Mouse (Mus musculus) liver, embryonic 16.5 days (tissue): ENCODE data around the gene Tmem161a. TPM values are rescaled to one million over a fixed set of nuclear protein-coding genes. Genes with fewer than 3 reads are reported as not detected.

Experiments used
- ATAC-seq: fragments of 200-750 bp; cut with Nextera tagmentation; 2 replicates; pipeline ENCODE4 v1.8.0; 2017; ENCODE audit warnings: low read depth, mild to moderate bottlenecking, moderate number of reproducible peaks, moderate library complexity
- H3K27ac ChIP-seq: fragments of 300-500 bp; sonication (generic); 2 replicates; pipeline ENCODE4 v1.5.1; 2014; ENCODE audit warnings: mild to moderate bottlenecking, low read length
- H3K27me3 ChIP-seq: fragments of 300-500 bp; sonication (generic); 2 replicates; pipeline ENCODE4 v1.6.1; 2014; ENCODE audit warnings: low read depth, low read length, mixed read lengths; ENCODE audit not compliant: control insufficient read depth, insufficient read depth
- H3K36me3 ChIP-seq: fragments of 300-500 bp; sonication (generic); 2 replicates; pipeline ENCODE4 v1.6.1; 2014; ENCODE audit warnings: mild to moderate bottlenecking; ENCODE audit not compliant: control insufficient read depth, insufficient read depth
- H3K4me1 ChIP-seq: fragments of 300-500 bp; sonication (generic); 2 replicates; pipeline ENCODE4 v1.6.1; 2014; ENCODE audit warnings: low read depth, low read length, mixed read lengths; ENCODE audit not compliant: control insufficient read depth
- H3K4me2 ChIP-seq: fragments of 300-500 bp; sonication (generic); 2 replicates; pipeline ENCODE4 v1.6.1; 2014; ENCODE audit warnings: low read depth, low read length, mixed read lengths
- H3K4me3 ChIP-seq: fragments of 300-500 bp; sonication (generic); 2 replicates; pipeline ENCODE4 v1.5.1; 2014; ENCODE audit warnings: low read depth, mild to moderate bottlenecking, low read length
- H3K9ac ChIP-seq: fragments of 300-500 bp; sonication (generic); 2 replicates; pipeline ENCODE4 v1.6.1; 2014; ENCODE audit warnings: low read depth, low read length
- H3K9me3 ChIP-seq: fragments of 300-500 bp; sonication (generic); replicated peaks from 2 replicates; pipeline ENCODE4 v1.6.1; 2016; ENCODE audit warnings: low read length; ENCODE audit not compliant: control insufficient read depth
- WGBS: fragments of 180-500 bp; shearing (Covaris S2); extraction: QIAGEN DNeasy Blood & Tissue Kit; methylation state at CpG from one replicate; pipeline ENCODE4 v1.1.7; 2014; ENCODE audit not compliant: insufficient replicate concordance; 5-methylcytosine and 5-hydroxymethylcytosine counted together
- polyA plus RNA-seq: library from polyadenylated mRNA; unstranded; fragments of >200 nt; fragmentation: Nextera tagmentation; extraction: Ambion mirVana; gene quantifications from 2 replicates; pipeline ENCODE4 v1.2.1, GENCODE M21; 2015

Gene Tmem161a
- polyA plus RNA-seq, 1 experiment from 2014 or later = 26.8 TPM

DNA sequence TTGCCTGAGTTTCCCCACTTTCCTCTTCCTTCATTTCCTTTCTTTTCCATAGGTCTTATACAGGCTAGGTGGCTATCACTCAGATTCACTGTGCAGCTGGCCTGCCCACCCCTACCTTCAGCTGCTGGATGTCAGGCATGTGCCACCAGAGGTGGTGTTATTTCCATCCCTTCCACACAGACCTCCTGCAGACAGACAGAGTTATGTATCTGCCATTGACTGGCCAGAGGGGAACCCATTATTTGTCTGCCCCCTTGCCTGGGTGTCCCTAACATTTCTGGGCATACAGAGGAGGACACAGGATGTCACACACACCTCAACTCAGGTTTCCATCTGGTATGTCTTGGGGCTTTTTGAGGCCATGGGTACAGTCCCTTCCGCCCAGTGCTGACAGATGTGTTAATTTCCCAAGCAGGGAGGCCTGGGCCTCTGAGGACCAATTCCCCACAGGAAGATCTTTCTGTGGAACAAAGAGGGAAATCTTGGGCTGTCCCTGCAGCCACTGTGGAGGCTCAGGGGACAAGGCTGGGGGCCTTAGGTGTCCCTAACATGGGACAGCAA lies 14.8 kb upstream of the Tmem161a start:
- H3K4me3 ChIP-seq = no peak overlapping the region
- WGBS = 72% methylated on average over 1 of the region's 1 CpGs

DNA sequence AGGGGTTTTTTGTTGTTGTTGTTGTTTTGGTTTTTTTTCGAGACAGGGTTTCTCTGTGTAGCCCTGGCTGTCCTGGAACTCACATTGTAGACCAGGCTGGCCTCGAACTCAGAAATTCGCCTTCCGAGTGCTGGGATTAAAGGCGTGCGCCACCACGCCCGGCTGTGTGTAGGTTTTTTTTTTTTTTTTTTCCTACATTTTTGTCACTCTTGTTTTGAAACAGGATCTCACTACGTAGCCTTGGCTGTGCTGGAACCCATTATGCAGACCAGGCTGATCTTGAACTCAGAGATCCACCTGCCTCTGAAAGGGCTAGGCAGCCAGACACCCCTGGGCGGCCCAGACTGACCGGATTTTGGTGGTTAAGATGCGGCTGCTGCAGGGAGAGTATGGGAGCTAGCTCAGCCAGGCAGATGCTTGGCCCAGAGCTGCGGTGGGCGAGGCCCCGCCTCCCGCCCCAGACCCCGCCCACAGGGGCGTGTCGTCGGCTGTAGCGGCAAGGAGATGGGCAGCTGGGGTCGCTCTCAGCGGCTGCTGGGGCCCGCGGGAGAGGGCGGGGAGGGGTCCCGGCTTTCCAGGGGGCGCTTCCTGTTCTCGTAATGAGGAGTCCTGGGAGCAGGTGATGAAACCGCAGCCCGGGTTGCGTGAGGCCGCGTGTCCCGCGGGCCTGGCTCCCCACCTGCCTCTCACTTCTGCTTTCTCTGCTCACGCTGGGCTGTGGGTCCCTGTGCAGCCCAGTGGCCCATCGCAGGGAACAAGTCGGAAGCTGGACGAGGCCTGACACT lies 13.9 kb upstream of the Tmem161a start:
- 8% methylated on average over 34 of the region's 40 CpGs for WGBS
- Histone ChIP-seq H3K9me3 (no peaks in the 10 kb centered on the region), H3K4me3 (peak overlapping the region; percentile 66), H3K4me1 (peaks cover 12% of the 10 kb centered on the region), H3K9ac (peak overlapping the region; percentile 49), H3K27me3 (peaks cover 8% of the 10 kb centered on the region), H3K4me2 (peak overlapping the region; percentile 72), H3K27ac (no peak overlapping the region), H3K36me3 (no peaks in the 10 kb centered on the region)
- ATAC-seq = peak; percentile 82

More for the DNA sequence above, 14.8 kb upstream of the Tmem161a start:
- Histone ChIP-seq H3K36me3 (no peaks in the 10 kb centered on the region), H3K4me1 (peaks cover 15% of the 10 kb centered on the region), H3K4me2 (no peak overlapping the region), H3K27ac (no peak overlapping the region), H3K9me3 (no peaks in the 10 kb centered on the region), H3K27me3 (peaks cover 8% of the 10 kb centered on the region), H3K9ac (no peak overlapping the region)
- ATAC-seq = no peak

DNA sequence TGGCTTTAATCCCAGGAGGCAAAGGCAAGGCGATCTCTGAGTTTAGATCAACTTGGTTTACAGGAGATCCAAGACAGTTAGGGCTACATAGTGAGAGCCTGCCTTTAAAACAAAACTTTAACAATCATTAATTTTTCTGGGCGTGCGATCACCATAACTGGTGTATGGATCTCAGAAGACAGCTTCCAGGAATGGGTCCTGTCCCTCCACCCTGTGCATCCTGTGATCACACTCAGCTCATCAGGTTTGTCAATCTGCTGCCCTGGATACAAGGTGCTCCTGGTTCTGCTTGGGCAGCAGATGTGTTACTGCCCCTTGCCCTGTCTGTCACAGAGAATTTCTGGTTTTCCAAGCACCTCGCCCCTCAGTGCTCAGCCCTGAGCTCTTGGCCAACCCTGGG lies 12.9 kb upstream of the Tmem161a start:
- no peak overlapping the region for H3K4me3 ChIP-seq
- no peak overlapping the region for H3K9ac ChIP-seq
- ATAC-seq = no peak
- H3K4me1 ChIP-seq = peaks cover 12% of the 10 kb centered on the region
- 68% methylated on average over 4 of the region's 4 CpGs for WGBS
- H3K9me3 ChIP-seq = no peaks in the 10 kb centered on the region
- no peaks in the 10 kb centered on the region for H3K36me3 ChIP-seq
- no peak overlapping the region for H3K4me2 ChIP-seq
- H3K27me3 ChIP-seq = peaks cover 8% of the 10 kb centered on the region
- no peak overlapping the region for H3K27ac ChIP-seq

DNA sequence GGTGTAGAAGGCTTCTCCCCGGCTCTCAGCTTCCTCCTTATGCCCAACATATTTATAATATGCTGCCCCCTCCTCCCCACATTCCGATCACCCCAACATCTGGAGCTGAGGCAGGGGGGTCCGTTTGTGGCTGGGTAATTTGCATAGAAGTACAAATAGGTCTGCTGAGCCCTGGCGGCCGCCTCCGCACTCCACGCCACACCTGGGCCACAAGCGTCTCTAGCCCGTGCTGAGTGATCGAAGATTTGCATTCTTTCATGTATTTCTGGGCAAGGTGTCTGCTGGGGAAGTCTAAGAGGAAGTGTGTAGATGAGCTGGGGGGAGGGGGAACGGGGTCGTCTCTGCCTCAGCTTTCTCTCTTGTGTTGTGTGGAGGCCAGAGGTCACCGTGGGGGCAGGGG lies 12.1 kb upstream of the Tmem161a start:
- H3K27me3 ChIP-seq = peaks cover 10% of the 10 kb centered on the region
- WGBS = 28% methylated on average over 13 of the region's 13 CpGs
- ATAC-seq = no peak

DNA sequence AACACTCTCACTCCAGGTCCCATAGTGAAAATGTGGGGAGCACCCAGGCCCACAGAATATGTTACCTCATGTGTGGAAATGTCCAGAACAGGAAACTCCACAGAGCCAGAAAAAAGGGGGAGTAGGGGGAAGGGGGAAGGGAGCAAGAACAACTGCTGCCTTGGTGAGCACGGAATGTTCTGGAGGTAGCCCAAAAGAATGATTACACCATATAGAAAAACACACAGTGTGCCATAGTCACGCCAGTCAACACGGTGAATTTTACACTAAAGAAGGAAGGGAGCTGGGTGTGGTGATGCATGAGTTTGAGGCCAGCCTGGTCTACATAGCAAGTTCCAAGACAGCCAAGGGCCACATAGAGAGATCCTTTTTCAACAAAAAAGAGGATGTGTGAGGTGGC lies 8.8 kb upstream of the Tmem161a start:
- 67% methylated on average over 3 of the region's 3 CpGs for WGBS
- Histone ChIP-seq H3K4me2 (no peak overlapping the region), H3K9me3 (no peaks in the 10 kb centered on the region), H3K4me3 (no peak overlapping the region), H3K9ac (no peak overlapping the region), H3K27me3 (peaks cover 20% of the 10 kb centered on the region), H3K36me3 (no peaks in the 10 kb centered on the region), H3K4me1 (peaks cover 8% of the 10 kb centered on the region), H3K27ac (no peak overlapping the region)
- no peak for ATAC-seq

More for the DNA sequence above, 12.1 kb upstream of the Tmem161a start:
- no peaks in the 10 kb centered on the region for H3K36me3 ChIP-seq
- no peak overlapping the region for H3K27ac ChIP-seq
- no peaks in the 10 kb centered on the region for H3K9me3 ChIP-seq
- H3K4me1 ChIP-seq = peaks cover 12% of the 10 kb centered on the region
- H3K4me2 ChIP-seq = no peak overlapping the region
- H3K4me3 ChIP-seq = no peak overlapping the region
- H3K9ac ChIP-seq = no peak overlapping the region

DNA sequence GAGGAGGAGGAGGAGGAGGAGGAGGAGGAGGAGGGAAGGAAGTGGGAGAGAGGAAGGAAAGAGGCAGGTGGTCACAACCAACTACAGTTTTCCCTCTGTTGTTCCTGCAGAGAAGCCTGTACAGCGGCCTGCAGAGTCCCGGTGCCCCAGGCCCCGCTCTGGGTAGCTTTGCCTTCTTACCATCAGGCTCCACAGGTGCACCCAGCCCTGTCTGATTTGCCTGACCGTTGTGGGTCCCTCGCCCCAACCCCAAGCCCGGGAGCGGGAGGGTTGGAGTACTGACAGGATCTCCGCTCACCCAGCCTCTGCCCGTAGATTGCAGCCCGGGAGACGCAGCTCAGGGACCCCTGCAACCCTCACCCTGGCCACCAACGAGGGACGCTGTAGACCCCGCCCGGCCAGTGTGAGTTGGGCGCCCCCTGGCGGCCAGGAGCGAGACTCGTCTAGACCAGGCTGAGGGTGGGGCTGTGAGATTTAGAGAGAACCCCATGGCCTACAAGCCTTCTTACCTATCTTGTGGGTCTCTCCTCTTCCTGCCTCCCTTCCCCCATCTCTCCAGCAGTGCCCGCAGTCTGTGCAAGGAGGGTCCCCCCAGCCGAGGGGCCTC lies 5.5 kb upstream of the Tmem161a start:
- no peaks in the 10 kb centered on the region for H3K36me3 ChIP-seq
- H3K4me1 ChIP-seq = peaks cover 20% of the 10 kb centered on the region
- peaks cover 12% of the 10 kb centered on the region; the same call in 1 of the 2 replicates for H3K27me3 ChIP-seq
- no peak overlapping the region for H3K27ac ChIP-seq
- H3K9ac ChIP-seq = no peak overlapping the region
- 2% methylated on average over 21 of the region's 21 CpGs for WGBS
- no peaks in the 10 kb centered on the region for H3K9me3 ChIP-seq
- H3K4me3 ChIP-seq = no peak overlapping the region; the same call in 1 of the 2 replicates
- peak; percentile 53 for ATAC-seq
- H3K4me2 ChIP-seq = peak overlapping the region; percentile 44

DNA sequence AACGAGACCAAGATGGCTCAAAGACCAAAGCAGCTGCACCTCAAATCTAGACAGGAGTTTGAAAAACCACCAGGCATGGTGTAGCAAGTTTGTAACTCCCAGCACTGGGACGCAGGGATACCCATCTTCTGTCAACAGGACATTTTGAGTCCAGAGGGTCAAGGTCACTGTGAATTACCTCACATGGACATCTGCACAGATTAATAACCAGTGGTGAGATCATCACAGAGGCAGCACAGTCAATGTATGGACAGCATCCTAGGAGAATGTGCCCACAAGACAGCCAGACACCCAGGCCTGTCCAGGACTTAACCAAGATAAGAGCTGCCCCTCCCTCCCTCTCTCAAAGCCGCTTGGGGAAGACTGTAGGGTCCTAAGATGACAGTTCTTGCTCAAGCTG lies 2.0 kb upstream of the Tmem161a start:
- Histone ChIP-seq H3K4me3 (no peak overlapping the region), H3K4me1 (peaks cover 40% of the 10 kb centered on the region), H3K9ac (no peak overlapping the region), H3K27ac (0 out of 2 replicates have a peak overlapping the region, but pooled peaks have one; percentile 12), H3K9me3 (no peaks in the 10 kb centered on the region), H3K4me2 (no peak overlapping the region), H3K36me3 (no peaks in the 10 kb centered on the region), H3K27me3 (peaks cover 9% of the 10 kb centered on the region; the same call in 1 of the 2 replicates)
- no peak for ATAC-seq
- WGBS = 51% methylated on average over 3 of the region's 3 CpGs

DNA sequence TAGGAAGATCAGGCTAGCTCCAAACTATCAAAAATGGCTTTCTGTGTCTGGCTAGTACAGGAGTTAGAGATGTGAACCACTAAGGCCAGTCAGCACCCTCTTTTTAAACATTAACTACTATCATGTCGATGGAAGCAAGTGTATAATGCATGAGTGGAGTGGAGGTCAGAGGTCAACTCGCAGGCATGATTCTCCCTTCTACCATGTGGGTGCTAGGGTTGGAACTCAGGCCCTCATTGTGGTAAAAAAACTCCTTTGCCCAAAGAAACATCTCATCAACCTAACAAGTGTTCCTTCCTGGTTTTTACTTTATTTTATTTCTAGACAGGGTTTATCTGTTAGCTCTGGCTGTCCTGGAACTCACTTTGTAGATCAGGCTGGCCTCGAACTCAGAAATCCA lies 1.4 kb upstream of the Tmem161a start:
- Histone ChIP-seq H3K4me3 (no peak overlapping the region), H3K36me3 (no peaks in the 10 kb centered on the region), H3K27ac (no peak overlapping the region), H3K9me3 (no peaks in the 10 kb centered on the region), H3K9ac (no peak overlapping the region), H3K4me2 (no peak overlapping the region), H3K27me3 (0 out of 2 replicates have a peak, but pooled peaks cover 4% of the 10 kb centered on the region), H3K4me1 (peaks cover 40% of the 10 kb centered on the region)
- ATAC-seq = no peak
- 49% methylated on average over 3 of the region's 3 CpGs for WGBS

DNA sequence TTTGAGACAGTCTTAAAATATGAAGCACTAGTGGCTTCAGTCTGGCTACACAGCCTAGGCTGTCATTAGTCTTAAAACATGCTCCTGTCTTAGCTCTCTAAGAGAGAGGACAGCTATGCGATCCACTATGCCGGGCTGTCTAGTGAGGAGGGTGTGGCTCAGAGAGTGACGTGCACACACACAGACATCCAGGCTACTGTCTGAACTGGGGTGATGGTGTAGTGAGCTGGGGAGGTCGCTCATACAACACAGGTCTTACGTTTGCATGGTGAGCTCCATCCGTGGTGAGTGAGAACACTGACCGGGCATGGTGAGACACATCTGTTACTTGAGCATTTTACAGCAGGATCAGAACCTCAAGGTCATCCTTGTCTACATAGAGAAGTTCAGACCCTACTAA lies 916 bp upstream of the Tmem161a start:
- no peaks in the 10 kb centered on the region for H3K36me3 ChIP-seq
- peak overlapping the region; percentile 55; the same call in 1 of the 2 replicates for H3K27ac ChIP-seq
- H3K9me3 ChIP-seq = no peaks in the 10 kb centered on the region
- ATAC-seq = no peak
- WGBS = 61% methylated on average over 7 of the region's 7 CpGs
- no peak overlapping the region for H3K4me3 ChIP-seq
- H3K9ac ChIP-seq = no peak overlapping the region
- no peak overlapping the region for H3K4me2 ChIP-seq
- H3K4me1 ChIP-seq = peaks cover 40% of the 10 kb centered on the region
- H3K27me3 ChIP-seq = no peaks in the 10 kb centered on the region
